Mouse (Mus musculus): ENCODE results near the gene Ciita. TPM values are rescaled to one million over a fixed set of nuclear protein-coding genes. Genes with fewer than 3 reads are reported as not detected.

The Ciita gene
- polyA plus RNA-seq, 1 experiment from 2014 or later: 0.12 TPM

DNA sequence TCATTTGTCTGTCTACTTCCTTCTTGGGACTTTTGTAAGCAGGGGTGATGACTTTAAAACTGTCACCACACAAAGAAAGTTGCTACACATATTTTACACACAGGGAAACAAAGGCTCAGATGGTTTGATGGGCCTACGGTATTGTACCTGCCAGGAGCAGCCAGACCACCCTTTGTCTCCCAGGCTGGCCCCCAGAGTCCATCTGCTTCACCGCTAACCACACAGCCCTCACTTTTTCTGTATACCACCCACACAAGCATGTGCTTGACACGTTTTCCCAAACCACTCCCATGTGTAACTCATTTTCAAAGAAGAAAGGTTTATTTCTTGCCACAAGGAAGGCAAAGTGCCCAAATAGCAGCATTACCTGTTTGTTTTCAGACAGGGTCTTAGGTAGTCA lies 7.1 kb downstream of the Ciita start:
- Histone ChIP-seq H3K4me2 (ENCODE audit: low read depth) (no peak overlapping the region), H3K27me3 (ENCODE audit: control insufficient read depth, insufficient read depth, low read length) (no peaks in the 10 kb centered on the region), H3K9ac (ENCODE audit: low read length) (no peak overlapping the region), H3K27ac (ENCODE audit: low read depth, low read length) (no peak overlapping the region), H3K36me3 (ENCODE audit: control insufficient read depth, insufficient read depth, low read length) (no peaks in the 10 kb centered on the region), H3K9me3 (ENCODE audit: control insufficient read depth, low read length) (no peaks in the 10 kb centered on the region), H3K4me1 (ENCODE audit: control insufficient read depth, insufficient read depth, low read length) (no peaks in the 10 kb centered on the region), H3K4me3 (ENCODE audit: low read depth, low read length) (no peak overlapping the region)
- ATAC-seq (ENCODE audit: insufficient read depth, low FRiP score, low TSS enrichment) (no peak), DNase-seq (ENCODE audit: low spot score) (no peak)
- 71% methylated on average over 3 of the region's 3 CpGs for WGBS

DNA sequence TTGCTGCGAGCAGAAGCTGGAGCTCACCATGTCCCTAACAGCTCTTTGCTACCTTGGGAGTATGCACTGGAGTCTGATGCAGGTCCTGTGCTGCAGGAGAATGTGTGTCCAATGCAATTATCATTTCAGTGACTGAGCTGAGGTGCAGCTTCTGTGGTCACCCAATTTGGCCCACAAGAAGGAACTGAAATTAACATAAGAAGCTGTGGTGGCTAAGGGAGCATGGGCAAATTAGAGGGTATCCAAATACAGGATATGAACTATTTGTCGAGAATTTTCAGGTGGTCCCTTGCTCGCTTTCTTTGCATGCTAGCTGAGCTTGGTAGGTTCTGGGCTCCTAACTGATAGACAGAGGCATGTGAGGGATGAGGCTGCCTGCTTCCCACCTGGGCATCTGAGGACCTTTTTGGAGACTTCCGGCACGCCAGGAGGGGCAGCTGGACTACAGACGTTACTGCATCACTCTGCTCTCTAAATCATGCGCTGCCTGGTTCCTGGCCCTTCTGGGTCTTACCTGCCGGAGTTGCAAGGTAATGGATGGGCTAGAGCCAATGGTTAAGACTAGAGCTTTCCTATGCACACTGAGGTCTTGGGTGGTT lies 8.1 kb downstream of the Ciita start:
- no peak overlapping the region for H3K27ac ChIP-seq (ENCODE audit: low read depth, low read length)
- no peak overlapping the region for H3K9ac ChIP-seq (ENCODE audit: low read length)
- no peak for ATAC-seq (ENCODE audit: insufficient read depth, low FRiP score, low TSS enrichment)
- WGBS: 86% methylated on average over 8 of the region's 8 CpGs
- no peak overlapping the region for H3K4me3 ChIP-seq (ENCODE audit: low read depth, low read length)
- no peak for DNase-seq (ENCODE audit: low spot score)
- H3K4me2 ChIP-seq (ENCODE audit: low read depth): no peak overlapping the region
- no peaks in the 10 kb centered on the region for H3K36me3 ChIP-seq (ENCODE audit: control insufficient read depth, insufficient read depth, low read length)
- H3K9me3 ChIP-seq (ENCODE audit: control insufficient read depth, low read length): no peaks in the 10 kb centered on the region
- no peaks in the 10 kb centered on the region for H3K27me3 ChIP-seq (ENCODE audit: control insufficient read depth, insufficient read depth, low read length)
- no peaks in the 10 kb centered on the region for H3K4me1 ChIP-seq (ENCODE audit: control insufficient read depth, insufficient read depth, low read length)

DNA sequence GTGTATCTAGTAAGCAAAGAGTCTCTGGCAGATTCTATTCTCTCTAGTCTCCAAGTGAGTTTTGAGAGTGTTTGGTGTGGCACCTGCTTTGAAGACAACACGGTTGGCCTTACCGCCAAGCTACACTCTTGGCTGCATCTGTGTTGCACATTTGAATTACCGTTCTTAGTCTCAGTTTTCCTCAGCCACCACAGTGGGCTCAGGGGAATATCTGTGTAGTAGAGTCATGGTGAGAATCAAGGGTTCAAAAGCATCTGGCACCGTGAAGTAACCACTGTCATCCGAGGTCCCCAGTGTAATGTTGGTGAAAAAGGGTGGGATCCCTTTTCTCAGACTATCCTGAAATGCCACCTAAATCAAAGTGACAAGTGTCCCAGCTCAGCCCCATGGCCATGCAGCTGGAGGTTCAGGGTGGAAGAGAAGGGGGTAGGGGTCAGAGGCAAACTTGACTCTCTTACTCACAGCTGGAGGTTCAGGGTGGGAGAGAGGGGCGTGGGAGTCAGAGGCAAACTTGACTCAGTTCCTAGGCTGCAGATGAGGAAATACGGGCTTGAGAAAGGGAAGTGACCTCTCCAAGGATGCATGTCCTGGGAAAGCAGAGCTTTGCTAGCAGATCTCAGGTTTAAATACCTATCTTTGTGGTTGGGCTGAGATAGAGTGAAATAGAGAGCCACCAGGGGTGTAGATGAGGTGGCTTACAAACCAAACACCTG lies 9.1 kb downstream of the Ciita start:
- WGBS: 78% methylated on average over 7 of the region's 7 CpGs
- no peaks in the 10 kb centered on the region for H3K4me1 ChIP-seq (ENCODE audit: control insufficient read depth, insufficient read depth, low read length)
- no peak overlapping the region for H3K4me2 ChIP-seq (ENCODE audit: low read depth)
- DNase-seq (ENCODE audit: low spot score) (no peak), ATAC-seq (ENCODE audit: insufficient read depth, low FRiP score, low TSS enrichment) (no peak)
- H3K9ac ChIP-seq (ENCODE audit: low read length): no peak overlapping the region
- H3K9me3 ChIP-seq (ENCODE audit: control insufficient read depth, low read length): no peaks in the 10 kb centered on the region
- no peak overlapping the region for H3K4me3 ChIP-seq (ENCODE audit: low read depth, low read length)
- H3K27me3 ChIP-seq (ENCODE audit: control insufficient read depth, insufficient read depth, low read length): no peaks in the 10 kb centered on the region
- H3K36me3 ChIP-seq (ENCODE audit: control insufficient read depth, insufficient read depth, low read length): no peaks in the 10 kb centered on the region
- no peak overlapping the region for H3K27ac ChIP-seq (ENCODE audit: low read depth, low read length)

DNA sequence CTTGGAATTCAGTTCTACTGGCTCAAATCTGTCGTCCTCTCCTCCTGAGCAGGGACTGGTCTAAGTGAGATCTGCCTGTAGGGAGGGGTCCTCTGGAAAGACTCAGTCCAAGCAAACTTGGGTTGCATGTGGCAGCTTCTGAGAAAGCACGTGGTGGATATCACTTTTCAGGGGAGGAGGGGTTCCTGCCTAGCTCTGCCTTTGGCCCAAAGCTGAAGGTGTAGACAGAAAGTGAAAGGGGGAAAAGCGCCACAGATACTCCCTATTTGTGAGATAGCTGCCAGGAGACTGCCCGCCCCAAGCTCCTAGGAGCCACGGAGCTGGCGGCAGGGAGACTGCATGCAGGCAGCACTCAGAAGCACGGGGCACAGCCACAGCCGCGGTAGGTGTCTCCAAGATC lies 9.6 kb downstream of the Ciita start:
- Histone ChIP-seq H3K27me3 (ENCODE audit: control insufficient read depth, insufficient read depth, low read length) (no peaks in the 10 kb centered on the region), H3K4me1 (ENCODE audit: control insufficient read depth, insufficient read depth, low read length) (no peaks in the 10 kb centered on the region), H3K9ac (ENCODE audit: low read length) (no peak overlapping the region), H3K27ac (ENCODE audit: low read depth, low read length) (no peak overlapping the region), H3K4me3 (ENCODE audit: low read depth, low read length) (no peak overlapping the region), H3K36me3 (ENCODE audit: control insufficient read depth, insufficient read depth, low read length) (no peaks in the 10 kb centered on the region), H3K9me3 (ENCODE audit: control insufficient read depth, low read length) (no peaks in the 10 kb centered on the region), H3K4me2 (ENCODE audit: low read depth) (peak overlapping the region; percentile 1; the same call in 1 of the 2 replicates)
- ATAC-seq (ENCODE audit: insufficient read depth, low FRiP score, low TSS enrichment): no peak
- 8% methylated on average over 9 of the region's 9 CpGs for WGBS
- no peak for DNase-seq (ENCODE audit: low spot score)

DNA sequence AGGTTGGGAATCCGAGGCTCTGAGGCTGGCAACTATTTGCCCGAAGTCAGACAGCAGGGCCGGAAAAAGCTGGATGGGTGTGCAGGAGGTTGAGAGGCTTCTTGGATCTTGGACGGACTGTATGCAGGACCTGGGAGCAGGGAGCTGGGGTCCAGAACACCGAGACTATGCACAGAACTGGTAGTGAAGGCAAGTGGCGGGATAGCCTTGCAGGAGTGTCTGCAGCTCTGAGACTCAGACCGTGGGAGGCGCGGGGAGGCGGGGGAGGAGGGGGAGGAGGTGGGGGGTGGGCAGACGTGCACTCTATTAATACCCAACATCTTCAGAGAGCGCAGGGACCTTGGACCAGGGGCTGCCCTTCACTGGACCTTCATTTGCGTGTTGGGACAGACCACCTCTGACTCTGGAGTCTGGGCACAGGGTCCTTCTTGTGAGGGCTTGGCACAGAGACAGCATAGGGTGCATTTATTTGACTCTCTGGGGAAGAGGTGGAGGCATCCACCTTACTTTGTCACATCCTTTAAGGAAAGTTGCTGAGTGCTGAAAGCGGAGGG lies 10.1 kb downstream of the Ciita start:
- no peaks in the 10 kb centered on the region for H3K9me3 ChIP-seq (ENCODE audit: control insufficient read depth, low read length)
- no peak overlapping the region for H3K9ac ChIP-seq (ENCODE audit: low read length)
- ATAC-seq (ENCODE audit: insufficient read depth, low FRiP score, low TSS enrichment) (no peak), DNase-seq (ENCODE audit: low spot score) (no peak)
- 25% methylated on average over 13 of the region's 14 CpGs for WGBS
- H3K27ac ChIP-seq (ENCODE audit: low read depth, low read length): no peak overlapping the region
- H3K4me1 ChIP-seq (ENCODE audit: control insufficient read depth, insufficient read depth, low read length): no peaks in the 10 kb centered on the region
- H3K4me3 ChIP-seq (ENCODE audit: low read depth, low read length): no peak overlapping the region
- no peaks in the 10 kb centered on the region for H3K36me3 ChIP-seq (ENCODE audit: control insufficient read depth, insufficient read depth, low read length)
- H3K4me2 ChIP-seq (ENCODE audit: low read depth): peak overlapping the region; percentile 1; the same call in 1 of the 2 replicates
- no peaks in the 10 kb centered on the region for H3K27me3 ChIP-seq (ENCODE audit: control insufficient read depth, insufficient read depth, low read length)

DNA sequence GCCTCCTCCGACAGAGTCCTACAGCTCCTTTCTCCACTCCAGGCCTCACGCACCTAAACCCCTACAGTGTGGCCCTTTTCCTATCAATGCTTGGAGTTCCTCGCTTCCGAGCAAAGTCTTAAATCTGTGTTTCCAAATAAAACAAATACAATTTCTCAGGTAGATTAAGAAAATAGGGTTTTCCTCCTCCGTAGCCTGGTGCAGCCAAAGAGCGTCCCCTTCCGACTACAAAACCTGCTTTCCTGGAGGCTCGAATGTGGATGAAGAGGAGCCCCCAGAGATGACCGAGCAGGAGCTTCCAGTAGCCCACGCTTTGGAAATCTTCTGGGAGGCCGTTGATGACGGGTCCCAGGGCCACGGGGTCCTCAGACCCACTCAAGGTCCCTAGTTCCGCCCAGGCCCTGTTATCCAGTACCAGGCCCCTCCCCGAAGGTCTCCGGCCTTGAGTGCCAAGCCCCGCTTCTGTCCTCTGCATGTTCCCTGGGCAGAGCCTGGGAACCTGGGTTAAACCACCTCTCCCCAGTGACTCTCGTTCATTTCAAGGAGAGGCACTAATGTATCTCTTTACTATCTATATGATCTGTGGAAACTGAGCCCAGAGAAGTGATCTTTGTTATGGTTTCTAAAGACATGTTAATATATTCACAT lies 10.8 kb downstream of the Ciita start:
- Histone ChIP-seq H3K27ac (ENCODE audit: low read depth, low read length) (no peak overlapping the region), H3K27me3 (ENCODE audit: control insufficient read depth, insufficient read depth, low read length) (no peaks in the 10 kb centered on the region), H3K4me2 (ENCODE audit: low read depth) (no peak overlapping the region), H3K4me3 (ENCODE audit: low read depth, low read length) (no peak overlapping the region), H3K4me1 (ENCODE audit: control insufficient read depth, insufficient read depth, low read length) (no peaks in the 10 kb centered on the region), H3K9me3 (ENCODE audit: control insufficient read depth, low read length) (no peaks in the 10 kb centered on the region), H3K36me3 (ENCODE audit: control insufficient read depth, insufficient read depth, low read length) (no peaks in the 10 kb centered on the region), H3K9ac (ENCODE audit: low read length) (no peak overlapping the region)
- no peak for ATAC-seq (ENCODE audit: insufficient read depth, low FRiP score, low TSS enrichment)
- 87% methylated on average over 18 of the region's 18 CpGs for WGBS
- DNase-seq (ENCODE audit: low spot score): no peak

DNA sequence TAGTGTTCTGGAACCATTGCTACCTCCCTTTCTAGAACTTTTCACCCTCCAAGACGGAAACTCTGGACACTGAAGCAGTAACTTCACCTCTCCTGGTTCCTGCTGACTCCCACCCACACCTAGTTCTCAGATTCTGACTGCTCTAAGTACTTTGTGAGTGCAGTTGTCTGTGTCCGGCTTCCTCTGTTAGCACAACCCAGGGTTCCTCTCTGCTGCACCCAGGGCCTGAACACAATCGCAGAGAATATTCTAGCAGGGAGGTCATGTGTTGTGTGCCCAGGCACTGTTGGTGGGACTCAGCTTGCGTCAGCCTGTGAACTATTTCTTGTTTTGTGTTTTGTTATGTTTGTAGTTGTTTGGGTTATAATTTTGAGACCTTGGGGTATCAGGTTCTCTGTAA lies 11.9 kb downstream of the Ciita start:
- ATAC-seq (ENCODE audit: insufficient read depth, low FRiP score, low TSS enrichment): no peak
- no peak overlapping the region for H3K4me3 ChIP-seq (ENCODE audit: low read depth, low read length)
- no peaks in the 10 kb centered on the region for H3K36me3 ChIP-seq (ENCODE audit: control insufficient read depth, insufficient read depth, low read length)
- no peak overlapping the region for H3K4me2 ChIP-seq (ENCODE audit: low read depth)
- WGBS: 89% methylated on average over 4 of the region's 4 CpGs
- H3K27ac ChIP-seq (ENCODE audit: low read depth, low read length): no peak overlapping the region
- no peaks in the 10 kb centered on the region for H3K9me3 ChIP-seq (ENCODE audit: control insufficient read depth, low read length)
- no peaks in the 10 kb centered on the region for H3K27me3 ChIP-seq (ENCODE audit: control insufficient read depth, insufficient read depth, low read length)
- H3K9ac ChIP-seq (ENCODE audit: low read length): no peak overlapping the region
- DNase-seq (ENCODE audit: low spot score): no peak
- H3K4me1 ChIP-seq (ENCODE audit: control insufficient read depth, insufficient read depth, low read length): no peaks in the 10 kb centered on the region

DNA sequence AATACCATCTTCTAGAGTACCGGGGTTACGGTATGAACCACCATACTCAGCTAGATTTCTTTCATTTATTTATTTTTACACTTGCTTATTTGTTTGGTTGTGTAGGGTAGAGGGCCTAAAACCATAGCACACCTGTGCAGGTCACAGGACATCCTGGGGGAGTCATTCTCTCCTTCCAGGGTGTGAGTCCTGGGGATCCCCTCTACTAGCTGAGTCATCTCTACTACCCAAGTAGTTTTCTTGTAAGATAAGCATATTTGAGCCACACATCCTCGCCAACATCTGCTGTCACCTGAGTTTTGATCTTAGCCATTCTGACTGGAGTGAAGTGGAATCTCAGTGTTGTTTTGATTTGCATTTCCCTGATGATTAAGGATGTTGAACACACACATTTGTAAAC lies 12.7 kb downstream of the Ciita start:
- ATAC-seq (ENCODE audit: insufficient read depth, low FRiP score, low TSS enrichment): no peak
- 86% methylated on average over 3 of the region's 3 CpGs for WGBS
- Histone ChIP-seq H3K4me2 (ENCODE audit: low read depth) (no peak overlapping the region), H3K27ac (ENCODE audit: low read depth, low read length) (no peak overlapping the region), H3K36me3 (ENCODE audit: control insufficient read depth, insufficient read depth, low read length) (no peaks in the 10 kb centered on the region), H3K9me3 (ENCODE audit: control insufficient read depth, low read length) (no peaks in the 10 kb centered on the region), H3K4me3 (ENCODE audit: low read depth, low read length) (no peak overlapping the region), H3K27me3 (ENCODE audit: control insufficient read depth, insufficient read depth, low read length) (no peaks in the 10 kb centered on the region), H3K4me1 (ENCODE audit: control insufficient read depth, insufficient read depth, low read length) (no peaks in the 10 kb centered on the region), H3K9ac (ENCODE audit: low read length) (no peak overlapping the region)
- DNase-seq (ENCODE audit: low spot score): no peak

All from neural tube, embryonic 11.5 days (tissue).